Mouse (Mus musculus) skeletal muscle tissue, postnatal 0 days (tissue): ENCODE results near the gene Trpv5. TPM values are rescaled to one million over a fixed set of nuclear protein-coding genes. Genes with fewer than 3 reads are reported as not detected.

Experiments used
- polyA plus RNA-seq: library from polyadenylated mRNA; unstranded; fragments of >200 nt; fragmentation: Nextera tagmentation; extraction: Ambion mirVana; gene quantifications from 2 replicates; pipeline ENCODE4 v1.2.1, GENCODE M21; 2015

Gene Trpv5
- not detected in 2 replicates for polyA plus RNA-seq

DNA sequence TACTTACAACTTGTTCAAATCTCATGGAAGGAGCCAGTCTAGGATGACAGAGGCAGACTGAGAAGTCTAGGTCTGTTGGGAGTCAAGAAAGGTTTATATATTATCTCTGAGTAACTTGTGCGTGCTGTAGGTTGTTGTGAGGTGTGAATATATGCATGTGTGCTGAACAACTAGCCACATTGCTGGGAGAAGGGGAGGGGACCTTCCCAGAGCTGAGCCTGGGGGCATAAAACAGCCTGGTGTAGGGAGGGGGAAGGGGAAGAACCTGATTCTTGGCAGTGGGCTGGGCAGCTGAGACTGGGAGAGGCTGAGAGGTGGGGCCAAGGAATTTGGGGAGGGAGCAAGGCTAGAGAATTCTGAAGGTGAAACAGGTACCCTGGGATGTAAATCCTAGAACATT is at the start of gene Trpv5:
Gene Trpv5, minus strand, starts transcription at position 101 of the 400 bp plus-strand sequence.

DNA sequence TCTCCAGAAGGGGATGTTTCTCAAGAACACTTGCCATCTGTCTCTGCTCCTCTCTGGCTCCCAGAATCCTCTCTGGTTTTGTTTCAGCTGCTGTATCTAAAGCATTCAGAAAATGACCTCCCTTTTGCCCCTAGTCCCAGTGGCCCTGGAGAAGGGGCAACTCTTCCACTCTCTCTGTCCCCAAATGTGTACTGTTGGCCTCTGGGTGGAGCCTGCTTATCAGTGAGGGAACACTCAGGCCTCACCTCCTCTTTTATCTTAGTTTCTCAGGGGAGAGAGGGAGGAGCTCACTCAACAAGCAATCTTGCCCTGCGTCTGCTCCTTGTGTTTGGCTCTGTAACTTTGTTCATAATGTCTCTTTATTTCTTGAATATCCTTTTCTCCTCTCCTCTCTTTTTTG is 23.6 kb upstream of the Trpv5 start, which contains the start of gene Kel:
Gene Kel, minus strand, starts transcription at position 217 of the 400 bp plus-strand sequence.

GRCm38 (mm10) chr6:41684131-41684530 is 3.6 kb upstream of the Trpv5 start, which contains the start of gene Llcfc1:
TSS of gene Llcfc1 (plus strand) at chr6:41684431.

DNA sequence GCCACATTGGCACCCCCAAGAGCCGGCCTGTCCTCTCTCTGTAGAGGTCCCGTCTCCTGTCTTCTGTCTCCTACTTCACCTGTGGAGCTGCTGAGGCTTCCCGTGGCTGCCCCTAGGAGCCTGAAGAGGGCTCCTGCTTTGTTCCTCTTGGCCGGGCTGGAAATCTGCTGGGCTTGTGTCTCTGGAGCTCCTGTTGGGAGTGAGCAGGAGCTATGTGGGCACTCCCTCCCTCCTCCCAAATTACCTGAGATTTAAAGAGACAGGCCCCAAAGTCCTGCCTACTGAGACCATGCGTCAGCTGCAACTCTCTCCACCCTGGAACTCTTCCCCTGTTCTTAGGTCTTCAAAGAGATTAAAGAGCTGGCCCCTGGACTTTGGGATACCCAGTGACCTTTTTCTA is 44.4 kb downstream of the Trpv5 start, which contains the start of gene Trpv6:
Gene Trpv6, minus strand, starts transcription at position 228 of the 400 bp plus-strand sequence.

GRCm38 (mm10) chr6:41605061-41605793 is 75.3 kb downstream of the Trpv5 start, which contains the start of gene Ephb6:
TSS of gene Ephb6 (plus strand) at chr6:41605482.

Other genes starting within 250 kb of the Trpv5 start
- gene Gm10334, start 234.6 kb downstream of the Trpv5 start, polyA plus RNA-seq: not detected in 2 replicates
- gene Prss1, start 221.8 kb downstream of the Trpv5 start, polyA plus RNA-seq: not detected in 2 replicates
- not detected in 2 replicates for gene Prss2, start 159.0 kb downstream of the Trpv5 start, polyA plus RNA-seq
- gene Ephb6, start 75.3 kb downstream of the Trpv5 start, polyA plus RNA-seq: 4.8 and 6.3 TPM in 2 replicates
- gene Trpv6, start 44.4 kb downstream of the Trpv5 start, polyA plus RNA-seq: 0.07 TPM in 1 of 2 replicates, not detected in the other
- not detected in 2 replicates for gene Llcfc1, start 3.7 kb upstream of the Trpv5 start, polyA plus RNA-seq
- gene Kel, start 23.6 kb upstream of the Trpv5 start, polyA plus RNA-seq: 0.23 TPM in 1 of 2 replicates, not detected in the other
- gene Olfr459, start 94.4 kb upstream of the Trpv5 start, polyA plus RNA-seq: not detected in 2 replicates
- not detected in 2 replicates for gene Pip, start 166.8 kb upstream of the Trpv5 start, polyA plus RNA-seq
- gene Sval2, start 172.2 kb upstream of the Trpv5 start, polyA plus RNA-seq: not detected in 2 replicates